Mouse (Mus musculus) lung, postnatal 25 days (tissue): ENCODE measurements around the gene Vmn2r79.
"Not testable (repeated sequence)": the region's sequence is repeated elsewhere in the genome, so short reads cannot be mapped to it uniquely, and the experiment has no call there.

ENCODE experiments used
- DNase-seq: peaks from one replicate; pipeline ENCODE4 v3.0.0; 2022; ENCODE audit warnings: low spot score

Vmn2r79 gene

DNA sequence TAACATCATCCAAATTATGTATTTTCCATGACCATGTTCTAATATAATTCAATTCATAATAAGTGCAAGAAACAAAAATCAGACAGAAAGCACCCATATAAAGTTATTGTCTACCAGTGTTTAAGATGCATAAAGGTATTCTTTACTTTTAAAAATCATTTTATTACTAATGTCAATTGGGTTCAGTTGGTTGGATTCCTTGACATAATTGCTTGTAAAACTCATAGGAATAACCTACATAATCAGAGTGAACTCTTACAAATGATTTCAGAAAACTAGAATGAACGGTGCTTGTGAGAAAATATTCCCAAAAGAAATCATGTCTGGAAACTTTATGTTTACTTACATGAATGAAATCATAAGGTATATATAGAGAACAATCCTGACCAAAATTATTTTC lies at the start of gene Vmn2r79:
Gene Vmn2r79, plus strand, starts transcription at position 301 of the 400 bp plus-strand sequence.
- not testable (repeated sequence) for DNase-seq

- no peak for DNase-seq
These were observed 1.2 kb upstream of the Vmn2r79 start for GRCm38 (mm10) chr7:86994700-86995099.

DNA sequence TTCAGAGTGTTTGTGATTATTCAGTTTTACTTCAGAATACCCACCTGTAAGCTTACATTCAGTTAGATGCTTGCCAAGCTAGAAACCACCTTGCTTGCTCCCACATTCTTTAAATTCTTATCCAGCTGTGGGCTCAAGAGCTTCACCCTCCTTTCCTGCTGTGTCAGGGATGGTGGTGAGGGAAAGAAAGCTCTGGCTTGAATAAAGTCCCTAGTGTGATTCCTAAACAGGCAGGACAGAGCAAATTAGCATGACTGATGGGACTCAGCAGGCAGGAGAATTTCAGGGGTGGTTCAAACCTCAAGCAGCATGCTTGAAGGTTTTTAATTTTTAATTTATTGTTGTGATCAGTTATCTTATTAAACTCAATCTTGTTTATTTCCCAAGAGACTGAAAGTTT lies 30.6 kb downstream of the Vmn2r79 start:
- DNase-seq = not testable (repeated sequence)

- DNase-seq = no peak
These were observed 67.7 kb downstream of the Vmn2r79 start for GRCm38 (mm10) chr7:87063576-87063975.
